Mouse (Mus musculus) C2C12 (cell line): Measurements from ENCODE around the gene Psmc3.

Source experiments
- CEBPB ChIP-seq: IDR thresholded peaks from one replicate; pipeline ENCODE4 v1.6.1; 2011; ENCODE audit warnings: low read depth, mild to moderate bottlenecking, control low read depth, moderate library complexity
- CTCF ChIP-seq: IDR thresholded peaks from one replicate; pipeline ENCODE4 v1.5.1; 2011; ENCODE audit not compliant: control insufficient read depth, insufficient read depth, insufficient read length
- FOSL1 ChIP-seq: IDR thresholded peaks from one replicate; pipeline ENCODE4 v1.8.0; 2011; ENCODE audit warnings: mild to moderate bottlenecking, low read length; ENCODE audit not compliant: poor library complexity, insufficient read depth, severe bottlenecking
- MAX ChIP-seq: IDR thresholded peaks from one replicate; pipeline ENCODE4 v1.6.1; 2011; ENCODE audit warnings: mild to moderate bottlenecking, control low read depth
- MYOD1 ChIP-seq: IDR thresholded peaks from one replicate; pipeline ENCODE4 v1.6.1; 2011; ENCODE audit warnings: low read depth; ENCODE audit not compliant: control insufficient read depth, insufficient read length
- MYOG ChIP-seq: IDR thresholded peaks from one replicate; pipeline ENCODE4 v1.6.1; 2011; ENCODE audit not compliant: control insufficient read depth, insufficient read length; ENCODE audit errors: extremely low read depth
- USF1 ChIP-seq: IDR thresholded peaks from one replicate; pipeline ENCODE4 v1.6.1; 2011; ENCODE audit warnings: low read depth, mild to moderate bottlenecking, control low read depth, moderate library complexity

- no peak for TF ChIP-seq CTCF
- no peak for TF ChIP-seq USF1
- TF ChIP-seq MYOG: no peak
- TF ChIP-seq MYOD1: no peak
- TF ChIP-seq MAX: no peak
- TF ChIP-seq CEBPB: no peak
- TF ChIP-seq FOSL1: no peak
Observed at GRCm38 (mm10) chr2:91090827-91091226, 37.0 kb downstream of the Psmc3 start.
